ENCODE assay signal across 32 mouse cellular contexts in the genomic region with DNA sequence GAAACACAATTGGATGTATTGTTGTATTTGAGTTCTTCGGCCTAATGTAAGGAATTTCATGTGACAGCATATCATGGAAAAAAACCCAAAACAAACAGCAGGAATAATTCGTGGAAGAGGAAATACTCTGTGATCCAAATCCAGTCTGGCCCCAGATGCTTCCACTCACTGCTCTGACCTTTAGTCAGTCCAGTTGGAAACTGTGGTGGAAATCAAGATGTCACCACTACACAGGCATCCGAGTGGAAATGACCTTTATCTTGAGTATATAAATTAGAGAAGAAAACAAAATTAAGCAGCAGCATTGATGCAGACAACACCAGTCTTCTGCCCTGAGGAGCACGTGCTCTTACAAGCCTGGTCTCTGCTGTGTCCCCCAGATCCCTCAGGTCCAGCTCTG.
DNase-seq lines count a peak whose midpoint lies in the region; ATAC-seq and TF ChIP-seq lines count a peak whose summit lies in the region.
"Had no signal": no experiment of that assay in that cellular context is flagged by ENCODE, and none has a peak within 500 bp of the region (broad histone marks: within the 10 kb centered on the region; RNA-seq: fewer than 3 reads in every experiment).

No protein-coding gene starts in this region.

- ATAC-seq in kidney, embryonic 16.5 days (ENCODE audit: low FRiP score, low TSS enrichment): peak; percentile 70
- ATAC-seq in granulocyte monocyte progenitor cell, adult 5-6 weeks (replicated peaks; ENCODE audit: poor library complexity, severe bottlenecking): no peak
- ATAC-seq in hindbrain, embryonic 11.5 days (ENCODE audit: low FRiP score): no peak
- no peak for ATAC-seq in midbrain, embryonic 15.5 days (replicated peaks)
- ATAC-seq: activated CD4-positive, CD25-positive, alpha-beta regulatory T cell, adult 4 months; forebrain, postnatal 0 days; intestine, postnatal 0 days; midbrain, embryonic 16.5 days had no signal

- no peaks in the 10 kb centered on the region for H3K36me3 ChIP-seq in kidney, adult 2 months (ENCODE audit: control insufficient read depth, insufficient read depth, low read length)
- H3K36me3 ChIP-seq in kidney, embryonic 16.5 days (ENCODE audit: insufficient read depth, low read length): no peaks in the 10 kb centered on the region
- no peaks in the 10 kb centered on the region for H3K36me3 ChIP-seq in hindbrain, embryonic 11.5 days (ENCODE audit: control insufficient read depth, insufficient read depth, low read length)
- no peaks in the 10 kb centered on the region for H3K36me3 ChIP-seq in midbrain, embryonic 15.5 days (replicated peaks)
- H3K36me3 ChIP-seq: forebrain, embryonic 12.5 days; heart, embryonic 13.5 days; hindbrain, embryonic 13.5 days; liver, embryonic 15.5 days; midbrain, embryonic 10.5 days had no signal

- H3K9ac ChIP-seq in kidney, embryonic 16.5 days (replicated peaks; ENCODE audit: low read length): no peak overlapping the region
- no peak overlapping the region for H3K9ac ChIP-seq in hindbrain, embryonic 11.5 days (ENCODE audit: low read depth, low read length)
- no peak overlapping the region for H3K9ac ChIP-seq in midbrain, embryonic 15.5 days
- H3K9ac ChIP-seq: forebrain, embryonic 12.5 days; forebrain, postnatal 0 days; heart, embryonic 13.5 days; hindbrain, embryonic 13.5 days; liver, embryonic 15.5 days; lung, embryonic 14.5 days had no signal

- peak; percentile 63 for DNase-seq in heart, adult 11 months
- DNase-seq in heart, adult 8-10 months (ENCODE audit: low spot score): no peak
- peak; percentile 53 for DNase-seq in kidney, adult 2 months
- peak; percentile 19 to 32 for DNase-seq in kidney, postnatal 36 days
- no peak for DNase-seq in hindbrain, embryonic 11.5 days (ENCODE audit: low spot score)
- DNase-seq: adrenal gland, adult 2 months; adrenal gland, postnatal 36 days; cerebellum, adult 18-20 months; cerebellum, postnatal 10 days; forebrain, postnatal 0 days; heart, postnatal 36 days; layer of hippocampus, postnatal 36 days; liver; lung, embryonic 14.5 days; lung, postnatal 14 days; spleen, adult 18-20 months; thymus, adult 18-20 months; thymus, postnatal 36 days had no signal

- H3K4me1 ChIP-seq in kidney, adult 2 months (ENCODE audit: control insufficient read depth, insufficient read depth, low read length): no peaks in the 10 kb centered on the region
- peaks cover 3% of the 10 kb centered on the region for H3K4me1 ChIP-seq in kidney, embryonic 16.5 days (ENCODE audit: insufficient read depth, low read length)
- no peaks in the 10 kb centered on the region for H3K4me1 ChIP-seq in hindbrain, embryonic 11.5 days (replicated peaks; ENCODE audit: control insufficient read depth, insufficient read depth, low read length)
- no peaks in the 10 kb centered on the region for H3K4me1 ChIP-seq in midbrain, embryonic 15.5 days
- H3K4me1 ChIP-seq: forebrain, embryonic 12.5 days; heart, embryonic 13.5 days; hindbrain, embryonic 13.5 days; liver, embryonic 15.5 days; midbrain, embryonic 10.5 days had no signal

- H3K4me3 ChIP-seq in kidney, adult 2 months (ENCODE audit: insufficient read depth, low read depth, low read length): no peak overlapping the region
- H3K4me3 ChIP-seq in kidney, embryonic 16.5 days (ENCODE audit: low read length): no peak overlapping the region
- no peak overlapping the region for H3K4me3 ChIP-seq in hindbrain, embryonic 11.5 days (ENCODE audit: low read depth, low read length)
- H3K4me3 ChIP-seq in midbrain, embryonic 15.5 days: no peak overlapping the region
- H3K4me3 ChIP-seq: erythroblast, embryonic 14.5 days; forebrain, embryonic 12.5 days; heart, embryonic 13.5 days; hindbrain, embryonic 13.5 days; liver, embryonic 15.5 days; midbrain, embryonic 10.5 days had no signal

- no peak overlapping the region for H3K4me2 ChIP-seq in kidney, embryonic 16.5 days (replicated peaks; ENCODE audit: low read depth, low read length)
- no peak overlapping the region for H3K4me2 ChIP-seq in hindbrain, embryonic 11.5 days (replicated peaks; ENCODE audit: low read depth, low read length)
- no peak overlapping the region for H3K4me2 ChIP-seq in midbrain, embryonic 15.5 days
- H3K4me2 ChIP-seq: forebrain, embryonic 12.5 days; heart, embryonic 13.5 days; hindbrain, embryonic 13.5 days; liver, embryonic 15.5 days; lung, embryonic 14.5 days had no signal

- H3K27me3 ChIP-seq in kidney, adult 2 months (replicated peaks; ENCODE audit: control insufficient read depth, insufficient read depth, low read length): no peaks in the 10 kb centered on the region
- no peaks in the 10 kb centered on the region for H3K27me3 ChIP-seq in kidney, embryonic 16.5 days (ENCODE audit: insufficient read depth, low read length)
- no peaks in the 10 kb centered on the region for H3K27me3 ChIP-seq in hindbrain, embryonic 11.5 days (ENCODE audit: control insufficient read depth, insufficient read depth, low read length)
- H3K27me3 ChIP-seq in midbrain, embryonic 15.5 days (replicated peaks): no peaks in the 10 kb centered on the region
- H3K27me3 ChIP-seq: CH12.LX; forebrain, embryonic 12.5 days; heart, embryonic 13.5 days; hindbrain, embryonic 13.5 days; liver, embryonic 15.5 days had no signal

- TF ChIP-seq CTCF in kidney, adult 2 months (conservative IDR thresholded peaks at IDR 0.05; ENCODE audit: insufficient read depth, insufficient read length, low read depth, low read length): no peak

- no peak overlapping the region for H3K27ac ChIP-seq in kidney, adult 2 months (ENCODE audit: insufficient read depth, low read depth, low read length)
- no peak overlapping the region for H3K27ac ChIP-seq in kidney, embryonic 16.5 days (ENCODE audit: low read length)
- no peak overlapping the region for H3K27ac ChIP-seq in hindbrain, embryonic 11.5 days (ENCODE audit: low read depth, low read length)
- no peak overlapping the region for H3K27ac ChIP-seq in midbrain, embryonic 15.5 days
- H3K27ac ChIP-seq: forebrain, embryonic 12.5 days; heart, embryonic 13.5 days; hindbrain, embryonic 13.5 days; liver, embryonic 15.5 days; midbrain, embryonic 10.5 days; stomach, postnatal 0 days had no signal

- no peaks in the 10 kb centered on the region for H3K9me3 ChIP-seq in kidney, embryonic 16.5 days (ENCODE audit: low read length)
- H3K9me3 ChIP-seq in hindbrain, embryonic 11.5 days (ENCODE audit: control insufficient read depth, low read length): no peaks in the 10 kb centered on the region
- H3K9me3 ChIP-seq in midbrain, embryonic 15.5 days: no peaks in the 10 kb centered on the region
- H3K9me3 ChIP-seq: forebrain, embryonic 12.5 days; heart, embryonic 13.5 days; hindbrain, embryonic 13.5 days; midbrain, embryonic 10.5 days had no signal

- 25% methylated on average over 4 of the region's 4 CpGs for WGBS in kidney, adult 2 months
- WGBS in kidney, embryonic 16.5 days: 23% methylated on average over 4 of the region's 4 CpGs
- 86% methylated on average over 4 of the region's 4 CpGs for WGBS in hindbrain, embryonic 11.5 days
- 84% methylated on average over 4 of the region's 4 CpGs for WGBS in midbrain, embryonic 15.5 days

- TF ChIP-seq POLR2A in kidney, adult 2 months (IDR thresholded peaks at IDR 0.05; ENCODE audit: low read depth, low read length): no peak

Comparison
In these comparisons a context has a peak if more than half of its experiments do, and no peak if none do; other contexts are left out.
1. DNase-seq: peak in heart, adult 11 months (single experiment), kidney, adult 2 months (single experiment) and kidney, postnatal 36 days (2 of 2); none in heart, adult 8-10 months (single experiment) and hindbrain, embryonic 11.5 days (single experiment).